Comparison of ENCODE assay signal across 9 mouse cellular contexts in genomic region chr10:86730823-86731499, GRCm38 (mm10). TPM values are rescaled to one million over a fixed set of nuclear protein-coding genes. Genes with fewer than 3 reads are reported as not detected.
A peak's percentile ranks its signal among the peaks of the same experiment; 100 is the strongest.
DNase-seq lines count a peak whose midpoint lies in the region; ATAC-seq lines count a peak whose summit lies in the region.
"Had no signal": no experiment of that assay in that cellular context is flagged by ENCODE, and none has a peak within 500 bp of the region (broad histone marks: within the 10 kb centered on the region; RNA-seq: fewer than 3 reads in every experiment).

No protein-coding gene starts in this region.

- H3K9ac ChIP-seq in embryonic facial prominence, embryonic 12.5 days, result peak overlapping the region; percentile 55
- H3K9ac ChIP-seq in limb, embryonic 11.5 days (ENCODE audit: low read length), result peak overlapping the region; percentile 52
- peak overlapping the region; percentile 51 for H3K9ac ChIP-seq in midbrain, embryonic 13.5 days (replicated peaks)

- no peak overlapping the region for H3K27ac ChIP-seq in embryonic facial prominence, embryonic 12.5 days
- H3K27ac ChIP-seq in limb, embryonic 11.5 days (replicated peaks; ENCODE audit: low read depth, low read length), result no peak overlapping the region
- H3K27ac ChIP-seq in midbrain, embryonic 13.5 days, result no peak overlapping the region

- no peaks in the 10 kb centered on the region for H3K36me3 ChIP-seq in embryonic facial prominence, embryonic 12.5 days
- H3K36me3 ChIP-seq in limb, embryonic 11.5 days (ENCODE audit: control insufficient read depth, insufficient read depth, low read length), result no peaks in the 10 kb centered on the region
- no peaks in the 10 kb centered on the region for H3K36me3 ChIP-seq in midbrain, embryonic 13.5 days

- 0 out of 2 replicates have a peak, but pooled peaks have one; percentile 32 for ATAC-seq in embryonic facial prominence, embryonic 12.5 days (ENCODE audit: insufficient number of reproducible peaks, insufficient read depth, low FRiP score, low TSS enrichment)
- peak; percentile 37; the same call in 1 of the 2 replicates for ATAC-seq in limb, embryonic 11.5 days (ENCODE audit: insufficient number of reproducible peaks, low FRiP score, low TSS enrichment, low read depth)
- ATAC-seq in midbrain, embryonic 13.5 days, result peak; percentile 51; the same call in 1 of the 2 replicates

- H3K27me3 ChIP-seq in embryonic facial prominence, embryonic 12.5 days, result no peaks in the 10 kb centered on the region
- H3K27me3 ChIP-seq in limb, embryonic 11.5 days (ENCODE audit: control insufficient read depth, insufficient read depth, low read length), result no peaks in the 10 kb centered on the region
- H3K27me3 ChIP-seq in midbrain, embryonic 13.5 days, result 0 out of 2 replicates have a peak, but pooled peaks cover 3% of the 10 kb centered on the region

- peaks cover 16% of the 10 kb centered on the region; the same call in 1 of the 2 replicates for H3K4me1 ChIP-seq in embryonic facial prominence, embryonic 12.5 days
- H3K4me1 ChIP-seq in limb, embryonic 11.5 days (ENCODE audit: control insufficient read depth, insufficient read depth, low read length), result peaks cover 9% of the 10 kb centered on the region; the same call in 1 of the 2 replicates
- H3K4me1 ChIP-seq in midbrain, embryonic 13.5 days (replicated peaks), result peaks cover 11% of the 10 kb centered on the region

- H3K9me3 ChIP-seq in embryonic facial prominence, embryonic 12.5 days, result no peaks in the 10 kb centered on the region
- no peaks in the 10 kb centered on the region for H3K9me3 ChIP-seq in limb, embryonic 11.5 days (ENCODE audit: control insufficient read depth, low read length)
- H3K9me3 ChIP-seq in midbrain, embryonic 13.5 days, result no peaks in the 10 kb centered on the region

- peak overlapping the region; percentile 37 for H3K4me3 ChIP-seq in embryonic facial prominence, embryonic 12.5 days
- peak overlapping the region; percentile 35 for H3K4me3 ChIP-seq in limb, embryonic 11.5 days (ENCODE audit: low read depth, low read length)
- peak overlapping the region; percentile 43 for H3K4me3 ChIP-seq in midbrain, embryonic 13.5 days (replicated peaks)

- peak; percentile 27 for DNase-seq in 3134 (ENCODE audit: extremely low read depth, insufficient read length, low spot score)
- peak; percentile 87 to 91 for DNase-seq in adrenal gland, postnatal 36 days
- peak; percentile 76 to 95 for DNase-seq in heart, adult 18-20 months
- DNase-seq in kidney, adult 18-20 months, result peak; percentile 92
- peak; percentile 97 for DNase-seq in limb, embryonic 11.5 days (ENCODE audit: low spot score)
- DNase-seq in spleen, adult 12 weeks (ENCODE audit: low spot score), result peak; percentile 66

- H3K4me2 ChIP-seq in embryonic facial prominence, embryonic 12.5 days (replicated peaks), result peak overlapping the region; percentile 53
- H3K4me2 ChIP-seq in limb, embryonic 11.5 days (ENCODE audit: low read depth, severe bottlenecking), result peak overlapping the region; percentile 60
- H3K4me2 ChIP-seq in midbrain, embryonic 13.5 days (replicated peaks), result peak overlapping the region; percentile 59

- WGBS in embryonic facial prominence, embryonic 12.5 days, result 6% methylated on average over 22 of the region's 22 CpGs
- 12% methylated on average over 22 of the region's 22 CpGs for WGBS in limb, embryonic 11.5 days
- WGBS in midbrain, embryonic 13.5 days, result 12% methylated on average over 22 of the region's 22 CpGs

RNA-seq across cellular contexts. Expression of gene Ttc41, which starts 25.4 kb away (rescaled TPM):
- total RNA-seq in adrenal gland, postnatal 36 days (2021), result 1 to 10 TPM; 1.7 to 2.1 TPM
- 1.8 and 2.3 TPM in 2 replicates for polyA plus RNA-seq in embryonic facial prominence, embryonic 12.5 days (2016; fragmentation: Nextera tagmentation; extraction: Ambion mirVana)
- 1 to 10 TPM; 1.5 to 1.9 TPM for total RNA-seq in heart, adult 18-20 months (2021)
- 1.6 and 1.7 TPM in 2 replicates for polyA plus RNA-seq in limb, embryonic 11.5 days (2014; fragmentation: Nextera tagmentation; extraction: Ambion mirVana)
- 2.4 and 3.5 TPM in 2 replicates for polyA plus RNA-seq in midbrain, embryonic 13.5 days (2015; fragmentation: Nextera tagmentation; extraction: Ambion mirVana)

RNA-seq across cellular contexts. Expression of gene Hsp90b1, which starts 25.7 kb away (rescaled TPM):
- total RNA-seq in adrenal gland, postnatal 36 days (2021), result 100 to 1,000 TPM; 685 to 750 TPM
- 615 and 661 TPM in 2 replicates for polyA plus RNA-seq in embryonic facial prominence, embryonic 12.5 days (2016; fragmentation: Nextera tagmentation; extraction: Ambion mirVana)
- total RNA-seq in heart, adult 18-20 months (2021), result 100 to 1,000 TPM; 319 to 364 TPM
- polyA plus RNA-seq in limb, embryonic 11.5 days (2014; fragmentation: Nextera tagmentation; extraction: Ambion mirVana), result 553 and 597 TPM in 2 replicates
- polyA plus RNA-seq in midbrain, embryonic 13.5 days (2015; fragmentation: Nextera tagmentation; extraction: Ambion mirVana), result 345 and 354 TPM in 2 replicates

RNA-seq across cellular contexts. Expression of gene Gm49358, which starts 32.8 kb away (rescaled TPM):
- 10 to 100 TPM; 10.7 to 17.5 TPM for total RNA-seq in adrenal gland, postnatal 36 days (2021)
- polyA plus RNA-seq in embryonic facial prominence, embryonic 12.5 days (2016; fragmentation: Nextera tagmentation; extraction: Ambion mirVana), result not detected in 2 replicates
- 10 to 100 TPM; 13.3 to 16.2 TPM for total RNA-seq in heart, adult 18-20 months (2021)
- 0.31 TPM in 1 of 2 replicates, not detected in the other for polyA plus RNA-seq in limb, embryonic 11.5 days (2014; fragmentation: Nextera tagmentation; extraction: Ambion mirVana)
- not detected in 2 replicates for polyA plus RNA-seq in midbrain, embryonic 13.5 days (2015; fragmentation: Nextera tagmentation; extraction: Ambion mirVana)
- polyA plus RNA-seq: C2C12 had no signal

RNA-seq across cellular contexts. Expression of gene Nt5dc3, which starts 47.8 kb away (rescaled TPM):
- 10 to 100 TPM; 35.7 to 60.4 TPM for total RNA-seq in adrenal gland, postnatal 36 days (2021)
- 1.4 and 1.5 TPM in 2 replicates for polyA plus RNA-seq in embryonic facial prominence, embryonic 12.5 days (2016; fragmentation: Nextera tagmentation; extraction: Ambion mirVana)
- total RNA-seq in heart, adult 18-20 months (2021), result 10 to 100 TPM; 33.7 to 35.6 TPM
- 0.49 and 0.58 TPM in 2 replicates for polyA plus RNA-seq in limb, embryonic 11.5 days (2014; fragmentation: Nextera tagmentation; extraction: Ambion mirVana)
- 5.9 and 6.5 TPM in 2 replicates for polyA plus RNA-seq in midbrain, embryonic 13.5 days (2015; fragmentation: Nextera tagmentation; extraction: Ambion mirVana)

Comparison
In these comparisons a context has a peak if more than half of its experiments do, and no peak if none do; other contexts are left out.
1. DNase-seq: peak in every context shown above with its lines; median percentile 97 in limb, embryonic 11.5 days; 92 in kidney, adult 18-20 months; 89 in adrenal gland, postnatal 36 days; 86 in heart, adult 18-20 months; 66 in spleen, adult 12 weeks; 27 in 3134.